Mouse (Mus musculus): ENCODE data around the gene Tstd3.

DNA sequence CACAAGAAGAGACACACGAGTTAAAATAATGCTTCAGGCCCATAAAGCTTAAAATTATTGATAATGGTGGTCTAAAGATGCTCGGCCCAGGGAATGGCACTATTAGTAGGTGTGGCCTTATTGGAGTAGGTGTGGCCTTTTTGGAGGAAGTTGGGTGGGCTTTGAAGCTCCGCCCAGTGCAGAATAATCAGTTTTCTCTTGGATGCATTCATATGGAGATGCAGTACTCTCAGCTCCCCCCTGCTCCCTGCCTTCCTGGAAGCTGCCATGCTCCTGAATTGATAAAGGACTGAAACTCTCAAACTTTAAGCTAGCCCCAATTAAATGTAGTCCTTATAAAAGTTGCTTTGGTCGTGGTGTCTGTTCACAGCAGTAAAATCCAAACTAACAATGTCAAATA is 3.2 kb downstream of the Tstd3 start:
- TF ChIP-seq CTCF (IDR thresholded peaks at IDR 0.05; ENCODE audit: low read depth, low read length) (no peak), POLR2A (IDR thresholded peaks at IDR 0.05; ENCODE audit: extremely low read depth, insufficient read depth, low read length) (no peak)
